Mouse (Mus musculus) left cerebral cortex, postnatal 14 days (tissue): ENCODE measurements around the gene Krtap4-6. TPM values are rescaled to one million over a fixed set of nuclear protein-coding genes. Genes with fewer than 3 reads are reported as not detected.
A peak's percentile ranks its signal among the peaks of the same experiment; 100 is the strongest.
"Not testable (repeated sequence)": the region's sequence is repeated elsewhere in the genome, so short reads cannot be mapped to it uniquely, and the experiment has no call there.

ENCODE experiments used
- DNase-seq, 2 experiments: peaks; one replicate each; pipeline ENCODE4 v3.0.0; 2021 to 2022; ENCODE audit warnings: low spot score in 2 of 2, mixed read lengths in 1 of 2
- intact Hi-C: fragments of 180-260 bp; cut with DNase I; formaldehyde crosslinking; loops from one replicate; pipeline ENCODE4 v1.15.1; 2025
- long read RNA-seq, 2 experiments: library from polyadenylated mRNA; stranded (forward); transcript quantifications; one replicate each; pipeline ENCODE4 v2.0.0; 2021
- total RNA-seq, 2 experiments: library from RNA; stranded (reverse); gene quantifications; 2 replicates each; pipeline ENCODE4 v1.2.3; 2021

Gene Krtap4-6
- total RNA-seq = not detected
- long read RNA-seq, experiment 1 = 0 reads
- long read RNA-seq, experiment 2 = 0 reads

DNA sequence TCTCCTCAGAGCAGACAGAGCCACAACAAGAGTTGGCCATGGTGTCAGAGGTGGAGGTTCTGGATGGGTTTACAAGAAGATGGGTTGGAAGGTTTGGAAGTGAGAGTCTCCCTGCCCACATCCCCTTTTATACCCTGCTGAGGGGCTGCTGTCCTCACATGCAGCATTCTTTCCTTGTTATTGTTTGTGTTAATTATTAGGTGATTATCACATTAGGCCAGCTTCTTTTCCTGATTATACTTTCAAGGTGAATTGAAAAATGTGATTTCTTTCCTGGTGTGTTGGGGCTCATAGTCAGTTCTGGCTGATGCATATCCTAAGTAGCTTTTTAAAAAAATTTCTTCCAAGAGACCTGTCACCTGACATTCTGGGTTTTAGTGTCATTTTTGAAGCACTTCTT is at the start of gene Krtap4-6:
Krtap4-6 (minus strand) TSS at position 101 of the 400 bp plus-strand sequence.
- DNase-seq = no peak
- intact Hi-C loops = no loop called here

DNA sequence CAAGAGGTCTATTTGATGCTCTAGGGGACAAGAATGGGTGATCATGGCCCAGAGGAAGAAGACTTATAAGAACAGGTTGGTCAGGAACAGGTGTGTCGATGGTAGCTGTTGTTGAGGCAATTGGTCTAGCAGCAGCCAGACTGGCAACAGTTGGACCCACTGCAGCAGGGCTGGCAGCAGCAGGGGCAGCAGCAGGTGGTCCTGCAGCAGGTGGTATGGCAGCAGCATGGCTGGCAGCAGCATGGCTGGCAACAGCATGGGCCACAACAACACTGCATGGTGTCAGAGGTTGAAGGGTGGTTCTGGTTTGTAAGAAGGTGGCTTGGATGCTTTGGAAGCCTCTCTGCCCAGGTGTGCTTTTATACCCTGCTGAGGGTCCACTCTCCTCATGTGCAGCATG is 24.7 kb upstream of the Krtap4-6 start, which contains the start of gene Gm14190:
Gm14190 (minus strand) TSS at position 278 of the 400 bp plus-strand sequence.
- intact Hi-C loops = no loop called here
- DNase-seq = no peak

GRCm38 (mm10) chr11:99685235-99685634 is 19.5 kb upstream of the Krtap4-6 start:
- not testable (repeated sequence) for DNase-seq
- intact Hi-C loops = loop anchor here (5.0 kb wide), 1 partner anchor 37 kb away; no protein-coding TSS in a partner anchor

- no peak for DNase-seq
- intact Hi-C loops = no loop called here
Observed at GRCm38 (mm10) chr11:99683481-99683880, 17.7 kb upstream of the Krtap4-6 start.

DNA sequence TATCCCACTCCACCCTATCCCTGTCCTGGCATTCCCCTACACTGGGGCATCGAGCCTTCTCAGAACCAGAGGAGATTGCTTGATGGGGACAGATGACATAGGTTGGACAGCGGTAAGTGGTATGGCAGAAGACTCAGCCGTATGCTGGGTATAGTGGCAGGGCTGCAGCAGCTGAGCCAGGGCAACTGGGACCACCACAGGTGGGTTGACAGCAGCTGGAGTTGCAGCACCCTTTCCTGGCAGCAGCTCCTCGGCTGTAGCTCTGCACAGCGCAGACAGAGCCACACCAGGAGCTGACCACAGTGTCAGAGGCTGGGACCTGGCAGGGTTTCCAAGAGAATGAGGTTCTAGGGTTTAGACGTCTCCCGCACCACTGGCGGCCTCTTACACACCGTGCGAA is 3.0 kb downstream of the Krtap4-6 start:
- no peak for DNase-seq
- intact Hi-C loops = no loop called here

DNA sequence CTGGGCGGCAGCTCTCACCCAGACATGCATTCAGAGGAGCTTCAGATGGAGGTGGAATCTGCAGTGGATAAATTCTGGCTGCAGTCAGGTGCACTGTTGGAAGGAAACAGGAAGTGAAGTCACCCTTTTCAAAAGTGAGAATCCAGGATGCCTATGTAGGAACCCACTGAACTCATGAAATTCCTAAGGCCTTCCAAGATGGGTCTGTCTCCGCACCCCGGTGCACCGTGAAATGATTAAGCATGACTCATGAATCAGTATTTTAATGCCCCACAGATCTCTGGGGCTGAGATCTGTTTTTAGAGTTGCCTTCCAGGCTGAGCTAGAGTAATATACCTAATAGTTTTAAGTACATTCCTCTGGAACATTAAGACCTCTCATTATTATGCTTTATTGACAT is 6.5 kb downstream of the Krtap4-6 start:
- no peak for DNase-seq
- intact Hi-C loops = no loop called here

DNA sequence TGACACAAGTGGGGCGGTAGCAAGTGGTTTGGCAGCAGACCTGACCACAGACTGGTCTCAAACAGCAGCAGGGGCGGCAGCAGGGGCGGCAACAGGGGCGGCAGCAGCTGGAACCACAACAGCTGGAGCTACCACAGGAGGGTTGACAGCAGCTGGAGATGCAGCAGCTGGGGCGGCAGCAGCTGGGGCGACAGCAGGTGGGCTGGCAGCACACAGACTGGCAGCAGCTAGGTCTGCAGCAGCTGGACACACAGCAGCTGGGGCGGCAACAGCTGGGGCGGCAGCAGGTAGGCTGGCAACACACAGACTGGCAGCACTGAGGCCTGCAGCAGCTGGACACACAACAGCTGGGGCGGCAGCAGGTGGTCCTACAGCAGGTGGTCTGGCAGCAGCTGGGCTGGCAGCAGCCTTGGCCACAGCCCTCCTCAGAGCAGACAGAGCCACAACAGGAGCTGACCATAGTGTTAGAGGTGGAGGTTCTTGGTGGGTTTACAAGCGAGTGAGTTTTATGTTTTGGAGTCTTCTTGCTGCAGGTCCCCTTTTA is 7.2 kb downstream of the Krtap4-6 start, which contains the start of gene Gm11563:
Gm11563 (minus strand) TSS at position 494 of the 544 bp plus-strand sequence.
- intact Hi-C loops, DNase-seq: not testable (repeated sequence)

DNA sequence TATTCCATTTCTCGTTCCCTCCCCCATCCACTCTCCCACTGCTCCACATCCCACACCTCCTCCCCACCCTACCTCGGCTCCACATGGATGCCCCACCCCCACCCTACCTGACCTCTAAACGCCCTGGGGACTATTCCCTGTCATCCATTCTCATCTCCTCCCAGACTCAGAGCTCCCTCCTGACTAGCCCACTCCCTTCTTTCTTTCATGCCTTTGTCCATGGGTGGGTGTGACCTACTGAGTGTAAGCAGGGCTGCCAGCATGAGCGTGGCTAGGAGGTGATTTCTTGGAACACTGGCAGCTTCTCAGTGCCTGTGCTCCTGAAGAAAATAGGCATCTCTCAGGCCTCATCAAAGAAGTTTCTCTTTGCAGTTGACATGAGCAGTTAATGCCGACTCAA is 8.7 kb downstream of the Krtap4-6 start:
- intact Hi-C loops = no loop called here

DNA sequence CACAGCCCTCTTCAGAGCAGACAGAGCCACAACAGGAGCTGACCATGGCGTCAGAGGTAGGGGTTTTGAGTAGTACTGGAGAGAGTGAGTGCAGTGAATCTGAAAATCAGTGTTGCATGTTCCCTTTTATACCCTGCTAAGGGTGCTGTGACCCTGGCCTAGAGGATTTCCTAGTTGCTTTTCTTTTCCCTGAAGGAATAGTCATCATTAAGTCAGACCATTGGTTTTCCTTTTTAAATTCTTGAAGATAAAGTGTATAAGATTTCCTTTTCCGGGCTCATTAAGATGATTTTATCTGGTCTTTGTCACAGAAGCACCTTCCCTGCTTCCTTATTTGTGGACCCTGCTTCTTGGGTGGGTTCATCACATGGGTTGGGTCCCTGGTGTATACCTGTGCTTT is 15.6 kb downstream of the Krtap4-6 start, which contains the start of gene Gm11555:
Gm11555 (minus strand) TSS at position 101 of the 400 bp plus-strand sequence.
- no peak for DNase-seq
- intact Hi-C loops = no loop called here

More for the DNA sequence above, 8.7 kb downstream of the Krtap4-6 start:
- DNase-seq = no peak

GRCm38 (mm10) chr11:99646444-99646843 is 19.3 kb downstream of the Krtap4-6 start:
- intact Hi-C loops = no loop called here
- peak in 1 of 2 experiments; percentile 15 for DNase-seq

DNA sequence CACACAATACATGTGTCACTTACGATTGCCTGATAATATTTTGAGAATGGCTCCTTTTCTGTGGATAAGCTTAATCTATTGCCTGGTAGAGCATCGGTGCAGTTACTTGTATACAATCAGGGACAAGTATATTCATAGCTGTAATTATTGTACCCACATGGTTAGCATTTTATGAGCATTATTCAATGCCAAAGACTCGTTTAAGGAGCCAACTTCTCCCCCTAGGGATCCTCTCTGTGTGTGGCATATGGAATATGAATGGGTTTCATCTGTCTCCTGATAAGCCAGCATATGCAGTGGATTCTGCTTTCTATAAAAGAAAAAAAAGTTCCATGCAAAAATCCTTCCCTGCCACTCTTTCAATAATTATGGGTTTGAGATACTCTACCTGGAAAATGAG is 21.4 kb downstream of the Krtap4-6 start:
- intact Hi-C loops = no loop called here
- no peak for DNase-seq

DNA sequence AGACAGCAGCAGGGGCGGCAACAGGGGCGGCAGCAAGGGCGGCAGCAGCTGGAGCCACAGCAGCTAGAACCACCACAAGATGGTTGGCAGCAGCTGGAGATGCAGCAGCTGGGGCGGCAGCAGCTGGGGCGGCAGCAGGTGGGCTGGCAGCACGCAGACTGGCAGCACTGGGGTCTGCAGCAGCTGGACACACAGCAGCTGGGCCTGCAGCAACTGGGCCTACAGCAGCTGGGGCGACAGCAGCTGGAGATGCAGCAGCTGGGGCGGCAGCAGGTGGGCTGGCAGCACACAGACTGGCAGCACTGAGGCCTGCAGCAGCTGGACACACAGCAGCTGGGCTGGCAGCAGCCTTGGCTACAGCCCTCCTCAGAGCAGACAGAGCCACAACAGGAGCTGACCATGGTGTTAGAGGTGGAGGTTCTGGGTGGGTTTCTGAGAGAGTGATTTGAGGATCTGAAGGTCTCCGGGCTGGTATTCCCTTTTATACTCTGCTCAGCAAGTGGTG is 22.1 kb downstream of the Krtap4-6 start, which contains the start of gene Krtap4-7:
Krtap4-7 (minus strand) TSS at position 455 of the 505 bp plus-strand sequence.
- DNase-seq, intact Hi-C loops: not testable (repeated sequence)

- intact Hi-C loops = no loop called here
- no peak for DNase-seq
Observed at GRCm38 (mm10) chr11:99640926-99641325, 24.8 kb downstream of the Krtap4-6 start.

- peak; percentile 38 to 69 for DNase-seq
- intact Hi-C loops = no loop called here
Observed at GRCm38 (mm10) chr11:99637086-99637485, 28.7 kb downstream of the Krtap4-6 start.

GRCm38 (mm10) chr11:99634653-99635134 is 31.1 kb downstream of the Krtap4-6 start, which contains the start of gene Krtap4-2:
TSS of gene Krtap4-2 (minus strand) at chr11:99635084.
- intact Hi-C loops = no loop called here
- no peak for DNase-seq

DNA sequence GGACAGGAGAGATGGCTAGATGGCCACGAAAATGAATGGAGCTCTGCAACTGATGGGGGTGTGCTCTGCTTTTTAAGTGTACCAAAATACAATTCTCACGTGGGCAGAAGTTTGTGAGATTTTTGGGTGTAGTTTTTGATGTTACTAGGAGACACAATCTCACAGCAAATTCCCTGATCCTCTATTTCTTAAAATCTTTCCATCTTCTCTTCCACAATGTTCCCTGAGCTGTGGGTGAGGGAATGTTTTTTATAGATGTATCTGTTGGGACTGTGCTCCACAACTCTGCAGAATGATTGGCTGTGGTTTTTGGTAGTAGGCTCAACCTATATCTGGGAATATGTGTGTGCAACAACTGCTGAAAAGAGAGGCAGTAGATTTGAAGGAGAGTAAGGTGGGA is 32.5 kb downstream of the Krtap4-6 start:
- intact Hi-C loops = no loop called here
- peak; percentile 24 to 53 for DNase-seq

DNA sequence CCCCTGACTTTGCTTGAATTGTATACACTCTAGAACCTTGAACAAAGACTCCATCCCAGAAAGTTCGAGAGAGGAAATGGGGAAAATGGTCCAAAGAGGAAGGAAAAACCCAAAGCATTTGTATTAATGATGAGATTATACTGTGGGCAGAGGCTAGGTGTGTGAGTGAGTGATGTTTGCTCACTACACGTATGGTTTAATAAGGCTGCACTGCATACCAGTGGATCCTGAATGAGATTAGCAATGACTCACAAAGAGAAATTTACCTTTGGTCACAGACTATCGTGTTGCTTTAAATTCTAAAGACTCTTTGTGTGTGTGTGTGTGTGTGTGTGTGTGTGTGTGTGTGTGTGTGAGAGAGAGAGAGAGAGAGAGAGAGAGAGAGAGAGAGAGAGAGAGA is 34.9 kb downstream of the Krtap4-6 start:
- no peak for DNase-seq
- intact Hi-C loops = no loop called here

- intact Hi-C loops = no loop called here
- no peak for DNase-seq
Observed at GRCm38 (mm10) chr11:99628138-99628537, 37.6 kb downstream of the Krtap4-6 start, which contains the start of gene Krtap4-1. TSS of gene Krtap4-1 (minus strand) at chr11:99628238.

DNA sequence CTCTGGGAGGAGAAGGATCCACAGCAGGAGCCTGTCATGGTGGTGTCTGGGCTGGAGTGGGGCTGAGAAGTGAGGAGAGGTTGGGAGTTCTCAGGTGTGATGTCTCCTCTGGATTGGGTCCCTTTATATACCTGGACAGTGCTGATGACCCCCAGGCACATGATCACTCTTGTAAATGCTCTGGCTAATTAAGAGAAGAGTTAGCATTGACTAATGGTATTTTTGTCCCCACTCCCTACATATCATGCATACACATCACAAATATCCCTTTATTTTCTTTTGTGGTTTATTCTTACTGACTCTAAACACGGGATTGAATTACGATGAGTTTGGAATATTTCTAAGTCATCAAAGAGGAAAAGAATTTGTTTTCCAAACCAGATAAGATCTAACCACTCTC is 45.4 kb downstream of the Krtap4-6 start, which contains the start of gene Gm11562:
Gm11562 (minus strand) TSS at position 101 of the 400 bp plus-strand sequence.
- intact Hi-C loops = no loop called here
- no peak for DNase-seq
